Mouse (Mus musculus) liver, embryonic 12.5 days (tissue): ENCODE data around the gene Hyal1. TPM values are rescaled to one million over a fixed set of nuclear protein-coding genes. Genes with fewer than 3 reads are reported as not detected.

Experiments used
- ATAC-seq: fragments of 200-750 bp; cut with Nextera tagmentation; 2 replicates; pipeline ENCODE4 v1.8.0; 2017; ENCODE audit warnings: moderate number of reproducible peaks, mild to moderate bottlenecking, moderate library complexity
- H3K27ac ChIP-seq: fragments of 300-500 bp; sonication (generic); 2 replicates; pipeline ENCODE4 v1.5.1; 2016; ENCODE audit warnings: mild to moderate bottlenecking
- H3K27me3 ChIP-seq: fragments of 300-500 bp; sonication (generic); replicated peaks from 2 replicates; pipeline ENCODE4 v1.6.1; 2016; ENCODE audit warnings: mild to moderate bottlenecking, moderate library complexity
- H3K36me3 ChIP-seq: fragments of 300-500 bp; sonication (generic); 2 replicates; pipeline ENCODE4 v1.6.1; 2016; ENCODE audit warnings: mild to moderate bottlenecking, moderate library complexity
- H3K4me1 ChIP-seq: fragments of 300-500 bp; sonication (generic); 2 replicates; pipeline ENCODE4 v1.6.1; 2016
- H3K4me2 ChIP-seq: fragments of 300-500 bp; sonication (generic); 2 replicates; pipeline ENCODE4 v1.6.1; 2016; ENCODE audit warnings: mild to moderate bottlenecking, moderate library complexity
- H3K4me3 ChIP-seq: fragments of 300-500 bp; sonication (generic); 2 replicates; pipeline ENCODE4 v1.5.1; 2016; ENCODE audit warnings: mild to moderate bottlenecking, moderate library complexity
- H3K9ac ChIP-seq: fragments of 300-500 bp; sonication (generic); 2 replicates; pipeline ENCODE4 v1.6.1; 2016; ENCODE audit warnings: mild to moderate bottlenecking, moderate library complexity
- H3K9me3 ChIP-seq: fragments of 300-500 bp; sonication (generic); replicated peaks from 2 replicates; pipeline ENCODE4 v1.6.1; 2016; ENCODE audit warnings: mild to moderate bottlenecking, moderate library complexity
- WGBS: fragments of 180-500 bp; shearing (Covaris S2); methylation state at CpG from one replicate; pipeline ENCODE4 v1.1.7; 2016; ENCODE audit not compliant: insufficient replicate concordance; 5-methylcytosine and 5-hydroxymethylcytosine counted together
- polyA plus RNA-seq: library from polyadenylated mRNA; unstranded; fragments of >200 nt; fragmentation: Nextera tagmentation; extraction: Ambion mirVana; gene quantifications from 2 replicates; pipeline ENCODE4 v1.2.1, GENCODE M21; 2016

Hyal1 gene
- polyA plus RNA-seq = 3.6 and 3.9 TPM in 2 replicates

DNA sequence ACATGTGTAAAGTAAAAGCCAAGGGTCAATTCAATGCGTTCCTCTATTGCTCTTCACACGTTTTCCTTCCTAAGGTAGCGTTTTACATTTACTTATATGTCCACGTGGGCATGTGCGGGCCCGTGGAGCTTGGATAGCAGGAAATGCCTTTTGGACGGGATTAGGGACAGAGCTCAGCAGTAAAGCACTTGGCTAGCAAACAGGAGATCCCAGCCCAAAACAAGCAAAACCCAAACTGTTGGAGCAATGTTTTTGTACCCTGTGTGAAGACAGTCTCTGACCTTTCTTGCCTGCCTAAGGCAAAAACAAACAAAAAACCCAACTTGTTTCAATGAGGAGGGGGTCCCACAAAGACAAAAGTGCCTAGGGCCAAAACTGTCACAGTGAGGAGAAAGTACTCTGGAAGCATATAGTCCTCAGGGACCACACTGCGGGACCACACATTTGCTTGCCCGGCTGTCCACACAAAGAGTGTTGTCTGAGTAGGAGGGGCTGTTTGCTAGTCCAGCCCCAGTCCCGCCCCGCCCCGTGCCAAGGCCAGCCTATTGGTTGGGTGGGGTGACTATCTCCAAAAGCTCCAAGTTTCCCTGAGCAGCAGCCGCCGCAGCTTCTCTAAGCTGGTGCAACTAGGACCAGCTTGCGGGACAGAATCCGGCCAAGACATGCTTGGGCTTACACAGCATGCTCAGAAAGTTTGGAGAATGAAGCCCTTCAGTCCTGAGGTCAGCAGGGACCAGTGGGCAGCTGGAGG, at the start of gene Hyal1:
Hyal1 (plus strand) TSS at position 571 of the 751 bp plus-strand sequence.
- ATAC-seq = peak; percentile 77
- WGBS = 26% methylated on average over 16 of the region's 16 CpGs
- peak within 1 kb of the TSS; percentile 79 for H3K27ac ChIP-seq

GRCm38 (mm10) chr9:107533791-107534407, 42.8 kb upstream of the Hyal1 start, which contains the start of gene Tmem115:
Gene Tmem115, plus strand, starts transcription at chr9:107533945.
- Histone ChIP-seq H3K27me3 (peaks cover 22% of the 10 kb centered on the region), H3K36me3 (peaks cover 25% of the 10 kb centered on the region), H3K27ac (peak within 1 kb of the TSS; percentile 85), H3K4me3 (peak within 1 kb of the TSS; percentile 87), H3K9ac (peak within 1 kb of the TSS; percentile 94), H3K9me3 (no peaks in the 10 kb centered on the region), H3K4me2 (peak within 1 kb of the TSS; percentile 93), H3K4me1 (peaks cover 40% of the 10 kb centered on the region)
- under 1% methylated on average over 48 of the region's 48 CpGs for WGBS
- peak; percentile 97 for ATAC-seq

More for the DNA sequence above, at the start of gene Hyal1:
- Histone ChIP-seq H3K4me1 (peaks cover 70% of the 10 kb centered on the region), H3K9ac (peak within 1 kb of the TSS; percentile 70), H3K9me3 (no peaks in the 10 kb centered on the region), H3K4me3 (peak within 1 kb of the TSS; percentile 54), H3K27me3 (no peaks in the 10 kb centered on the region), H3K36me3 (peaks cover 24% of the 10 kb centered on the region), H3K4me2 (peak within 1 kb of the TSS; percentile 75)

- peak overlapping the region; percentile 93 for H3K4me2 ChIP-seq
- under 1% methylated on average over 40 of the region's 40 CpGs for WGBS
- peak; percentile 27 for ATAC-seq
- H3K4me1 ChIP-seq = peaks cover 42% of the 10 kb centered on the region
- peak overlapping the region; percentile 85 for H3K27ac ChIP-seq
- peak overlapping the region; percentile 94 for H3K9ac ChIP-seq
- H3K36me3 ChIP-seq = peaks cover 32% of the 10 kb centered on the region
- H3K9me3 ChIP-seq = no peaks in the 10 kb centered on the region
- H3K4me3 ChIP-seq = peak overlapping the region; percentile 87
- H3K27me3 ChIP-seq = peaks cover 17% of the 10 kb centered on the region
These were observed 42.1 kb upstream of the Hyal1 start for GRCm38 (mm10) chr9:107534408-107535202.

DNA sequence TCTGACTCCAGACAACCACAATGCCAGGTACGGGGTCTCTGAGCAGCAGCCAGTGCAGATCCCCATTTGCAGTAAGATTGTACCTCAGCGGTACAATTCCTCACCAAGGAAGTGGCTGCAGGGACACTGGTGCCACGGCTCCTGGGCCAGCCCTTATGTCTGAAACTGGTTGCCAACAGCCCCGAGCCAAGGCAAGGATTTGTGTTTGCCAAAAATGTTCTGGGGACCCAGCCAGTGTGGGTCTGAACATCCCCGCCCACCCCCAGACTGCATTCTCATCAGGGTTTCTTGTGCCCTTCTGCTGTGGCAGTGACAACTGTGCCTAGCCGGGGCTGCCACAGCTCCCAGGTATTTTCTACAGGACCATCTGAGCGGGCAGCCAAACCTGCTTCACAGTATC, 38.5 kb upstream of the Hyal1 start:
- WGBS = 86% methylated on average over 7 of the region's 7 CpGs
- ATAC-seq = no peak
- no peak overlapping the region for H3K27ac ChIP-seq
- peaks cover 41% of the 10 kb centered on the region for H3K36me3 ChIP-seq
- no peaks in the 10 kb centered on the region for H3K9me3 ChIP-seq
- no peak overlapping the region for H3K4me3 ChIP-seq
- no peaks in the 10 kb centered on the region for H3K27me3 ChIP-seq
- H3K4me2 ChIP-seq = no peak overlapping the region
- peaks cover 63% of the 10 kb centered on the region for H3K4me1 ChIP-seq
- no peak overlapping the region for H3K9ac ChIP-seq

DNA sequence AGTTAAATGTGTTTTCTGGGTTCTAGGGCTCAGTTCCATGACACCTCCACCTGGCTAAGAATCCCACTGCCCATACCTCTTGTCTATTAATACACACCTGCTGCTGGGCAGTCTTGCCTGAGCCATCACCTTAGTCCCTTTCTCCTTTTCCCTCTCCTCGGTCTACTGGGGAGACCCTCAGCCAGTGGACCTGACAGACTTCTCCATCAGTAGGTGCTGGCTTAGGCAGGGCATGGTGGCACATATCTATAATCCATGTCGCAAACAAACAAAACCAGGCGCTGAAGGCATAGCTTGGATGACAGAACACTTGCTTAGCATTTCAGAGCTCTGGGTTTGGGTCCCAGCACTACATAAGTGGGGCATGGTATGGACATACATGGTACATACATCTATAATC, 38.0 kb upstream of the Hyal1 start:
- Histone ChIP-seq H3K4me3 (no peak overlapping the region), H3K27me3 (no peaks in the 10 kb centered on the region), H3K27ac (no peak overlapping the region), H3K9me3 (no peaks in the 10 kb centered on the region), H3K9ac (no peak overlapping the region), H3K4me2 (no peak overlapping the region), H3K36me3 (peaks cover 44% of the 10 kb centered on the region), H3K4me1 (peaks cover 62% of the 10 kb centered on the region)
- no peak for ATAC-seq
- WGBS = 82% methylated on average over 3 of the region's 3 CpGs

- 92% methylated on average over 8 of the region's 8 CpGs for WGBS
- no peak overlapping the region for H3K4me3 ChIP-seq
- peaks cover 57% of the 10 kb centered on the region for H3K36me3 ChIP-seq
- H3K27ac ChIP-seq = no peak overlapping the region
- no peak for ATAC-seq
- H3K9me3 ChIP-seq = no peaks in the 10 kb centered on the region
- H3K9ac ChIP-seq = no peak overlapping the region
- H3K4me2 ChIP-seq = no peak overlapping the region
- H3K4me1 ChIP-seq = peaks cover 56% of the 10 kb centered on the region
- no peaks in the 10 kb centered on the region for H3K27me3 ChIP-seq
These were observed 36.8 kb upstream of the Hyal1 start for GRCm38 (mm10) chr9:107539940-107540339.

- Histone ChIP-seq H3K27me3 (no peaks in the 10 kb centered on the region), H3K36me3 (peaks cover 61% of the 10 kb centered on the region), H3K4me2 (no peak overlapping the region), H3K4me1 (peaks cover 56% of the 10 kb centered on the region), H3K9me3 (no peaks in the 10 kb centered on the region), H3K9ac (no peak overlapping the region), H3K27ac (peak overlapping the region; percentile 28; the same call in 1 of the 2 replicates), H3K4me3 (no peak overlapping the region)
- 63% methylated on average over 4 of the region's 4 CpGs for WGBS
- ATAC-seq = no peak
These were observed 36.3 kb upstream of the Hyal1 start for GRCm38 (mm10) chr9:107540420-107540819.

DNA sequence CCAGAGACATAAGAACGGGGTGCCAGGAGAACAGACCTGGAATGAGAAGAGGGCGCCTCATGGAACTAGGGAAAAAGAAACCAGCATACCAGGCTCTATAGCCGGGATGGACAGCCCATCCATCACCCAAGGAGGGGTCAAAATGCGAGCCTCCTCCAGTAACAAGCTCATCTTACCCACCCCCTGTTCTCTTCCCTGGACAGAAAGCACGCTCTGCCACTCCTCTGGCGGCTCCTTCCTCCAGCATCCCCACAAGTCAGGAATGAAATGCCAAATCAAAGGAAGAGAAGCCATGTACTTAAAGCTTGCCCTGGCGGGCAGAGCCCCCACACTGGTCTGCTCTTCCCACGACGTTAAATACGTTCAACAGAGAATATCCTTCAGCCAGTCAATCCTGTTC, 35.7 kb upstream of the Hyal1 start:
- Histone ChIP-seq H3K4me1 (peaks cover 55% of the 10 kb centered on the region), H3K4me2 (peak overlapping the region; percentile 94), H3K27me3 (no peaks in the 10 kb centered on the region), H3K4me3 (peak overlapping the region; percentile 68), H3K36me3 (peaks cover 61% of the 10 kb centered on the region), H3K9me3 (no peaks in the 10 kb centered on the region), H3K9ac (no peak overlapping the region), H3K27ac (peak overlapping the region; percentile 83; the same call in 1 of the 2 replicates)
- WGBS = 41% methylated on average over 10 of the region's 10 CpGs
- ATAC-seq = no peak; the same call in 1 of the 2 replicates

- H3K9ac ChIP-seq = peak within 1 kb of the TSS; percentile 75
- no peaks in the 10 kb centered on the region for H3K27me3 ChIP-seq
- peak; percentile 81 for ATAC-seq
- H3K27ac ChIP-seq = peak within 1 kb of the TSS; percentile 83
- H3K4me2 ChIP-seq = peak within 1 kb of the TSS; percentile 94
- H3K4me1 ChIP-seq = peaks cover 55% of the 10 kb centered on the region
- H3K36me3 ChIP-seq = peaks cover 58% of the 10 kb centered on the region
- under 1% methylated on average over 46 of the region's 46 CpGs for WGBS
- H3K9me3 ChIP-seq = no peaks in the 10 kb centered on the region
- H3K4me3 ChIP-seq = peak within 1 kb of the TSS; percentile 68
These were observed 35.0 kb upstream of the Hyal1 start, which contains the start of the genes Cyb561d2 and Nprl2 for GRCm38 (mm10) chr9:107541474-107542351. Gene Cyb561d2, minus strand, starts transcription at chr9:107542193. Gene Nprl2, plus strand, starts transcription at chr9:107542226.

DNA sequence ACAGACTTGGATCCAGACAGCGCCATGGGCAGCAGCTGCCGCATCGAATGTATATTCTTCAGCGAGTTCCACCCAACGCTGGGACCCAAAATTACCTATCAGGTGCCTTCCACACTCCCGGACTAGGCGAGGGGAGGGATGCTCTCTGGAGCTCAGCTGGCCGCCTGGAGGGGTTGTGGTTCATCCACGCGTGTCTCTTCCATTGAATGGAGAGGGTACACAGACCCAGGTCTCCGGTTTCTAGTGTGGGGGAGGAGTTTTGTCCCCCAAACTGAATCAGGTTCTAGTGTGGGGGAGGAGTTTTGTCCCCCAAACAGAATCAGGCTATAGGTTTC, 34.4 kb upstream of the Hyal1 start:
- ATAC-seq = peak; percentile 25
- H3K27me3 ChIP-seq = no peaks in the 10 kb centered on the region
- peak overlapping the region; percentile 83 for H3K27ac ChIP-seq
- H3K9me3 ChIP-seq = no peaks in the 10 kb centered on the region
- 1% methylated on average over 11 of the region's 11 CpGs for WGBS
- H3K4me2 ChIP-seq = peak overlapping the region; percentile 94
- H3K36me3 ChIP-seq = peaks cover 52% of the 10 kb centered on the region
- H3K4me1 ChIP-seq = peaks cover 55% of the 10 kb centered on the region
- H3K4me3 ChIP-seq = peak overlapping the region; percentile 68
- H3K9ac ChIP-seq = peak overlapping the region; percentile 75

- ATAC-seq = no peak
- Histone ChIP-seq H3K9ac (peak overlapping the region; percentile 75), H3K27ac (peak overlapping the region; percentile 83), H3K4me3 (peak overlapping the region; percentile 68), H3K4me2 (peak overlapping the region; percentile 94), H3K4me1 (peaks cover 55% of the 10 kb centered on the region), H3K27me3 (no peaks in the 10 kb centered on the region), H3K9me3 (no peaks in the 10 kb centered on the region), H3K36me3 (peaks cover 48% of the 10 kb centered on the region)
- 42% methylated on average over 8 of the region's 8 CpGs for WGBS
These were observed 34.0 kb upstream of the Hyal1 start for GRCm38 (mm10) chr9:107542721-107543120.
